Mouse (Mus musculus): ENCODE results near the gene Ceacam16. TPM values are rescaled to one million over a fixed set of nuclear protein-coding genes. Genes with fewer than 3 reads are reported as not detected.
A peak's percentile ranks its signal among the peaks of the same experiment; 100 is the strongest.

Gene Ceacam16
- polyA plus RNA-seq, 1 experiment from 2014 or later: 0.69 TPM

DNA sequence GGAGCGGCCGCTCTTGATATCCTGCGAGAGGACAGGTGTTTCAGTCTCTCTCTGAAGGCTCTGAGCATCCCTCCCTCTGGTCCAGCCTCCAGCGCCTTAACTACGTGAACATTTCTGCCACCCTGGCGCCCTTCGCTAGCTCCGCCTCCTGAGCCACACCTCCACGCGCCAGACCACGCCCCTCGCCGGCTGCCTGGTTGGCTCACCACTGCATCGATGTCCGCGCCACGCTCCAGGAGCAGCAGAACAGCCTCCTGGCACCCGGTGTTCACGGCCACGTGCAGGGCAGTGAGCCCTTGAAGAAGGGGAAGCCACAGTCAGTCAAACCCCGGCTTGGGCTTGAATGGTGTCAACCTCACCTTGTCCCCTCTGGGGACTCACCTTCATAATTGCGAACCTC lies 50.0 kb downstream of the Ceacam16 start:
- H3K27me3 ChIP-seq (replicated peaks): peaks cover 58% of the 10 kb centered on the region
- peak; percentile 53 for ATAC-seq (ENCODE audit: low FRiP score)
- H3K9me3 ChIP-seq (replicated peaks): no peaks in the 10 kb centered on the region
- peak overlapping the region; percentile 25 for H3K4me3 ChIP-seq (replicated peaks)
- 6% methylated on average over 22 of the region's 22 CpGs for WGBS
- peaks cover 24% of the 10 kb centered on the region for H3K4me1 ChIP-seq
- H3K4me2 ChIP-seq: peak overlapping the region; percentile 57
- no peaks in the 10 kb centered on the region for H3K36me3 ChIP-seq
- H3K27ac ChIP-seq (replicated peaks): no peak overlapping the region
- peak overlapping the region; percentile 37; the same call in 1 of the 2 replicates for H3K9ac ChIP-seq (replicated peaks)

DNA sequence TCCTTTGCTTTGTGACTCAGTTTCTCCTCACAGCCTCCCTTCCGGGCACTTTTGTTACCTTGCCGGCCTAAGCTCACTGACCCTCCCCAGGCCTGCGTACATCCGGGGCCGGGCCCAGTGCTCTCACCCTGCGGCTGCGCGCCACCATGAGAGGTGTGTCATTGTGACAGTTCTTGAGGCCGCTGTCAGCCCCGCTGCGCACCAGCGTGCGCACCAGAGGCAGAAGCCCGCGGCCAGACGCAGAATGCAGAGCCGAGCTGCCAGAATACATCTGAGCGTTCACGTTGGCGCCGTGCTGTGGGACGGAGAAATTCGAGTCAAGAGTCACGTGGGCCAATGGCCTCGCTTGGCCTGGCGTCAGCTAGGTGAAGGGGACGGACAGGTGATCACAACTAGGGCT lies 51.7 kb downstream of the Ceacam16 start:
- WGBS: 5% methylated on average over 27 of the region's 27 CpGs
- Histone ChIP-seq H3K4me2 (peak overlapping the region; percentile 51), H3K4me3 (replicated peaks) (peak overlapping the region; percentile 30), H3K9me3 (replicated peaks) (no peaks in the 10 kb centered on the region), H3K27ac (replicated peaks) (no peak overlapping the region), H3K4me1 (peaks cover 17% of the 10 kb centered on the region), H3K9ac (replicated peaks) (peak overlapping the region; percentile 27; the same call in 1 of the 2 replicates), H3K36me3 (no peaks in the 10 kb centered on the region), H3K27me3 (replicated peaks) (peaks cover 58% of the 10 kb centered on the region)
- peak; percentile 74 for ATAC-seq (ENCODE audit: low FRiP score)

GRCm38 (mm10) chr7:19806356-19806969 lies 54.6 kb downstream of the Ceacam16 start:
- ATAC-seq (ENCODE audit: low FRiP score): no peak
- Histone ChIP-seq H3K27ac (replicated peaks) (no peak overlapping the region), H3K9me3 (replicated peaks) (no peaks in the 10 kb centered on the region), H3K4me2 (no peak overlapping the region), H3K9ac (replicated peaks) (no peak overlapping the region), H3K27me3 (replicated peaks) (peaks cover 38% of the 10 kb centered on the region), H3K4me3 (replicated peaks) (no peak overlapping the region), H3K36me3 (no peaks in the 10 kb centered on the region), H3K4me1 (peaks cover 17% of the 10 kb centered on the region)
- 84% methylated on average over 8 of the region's 8 CpGs for WGBS

DNA sequence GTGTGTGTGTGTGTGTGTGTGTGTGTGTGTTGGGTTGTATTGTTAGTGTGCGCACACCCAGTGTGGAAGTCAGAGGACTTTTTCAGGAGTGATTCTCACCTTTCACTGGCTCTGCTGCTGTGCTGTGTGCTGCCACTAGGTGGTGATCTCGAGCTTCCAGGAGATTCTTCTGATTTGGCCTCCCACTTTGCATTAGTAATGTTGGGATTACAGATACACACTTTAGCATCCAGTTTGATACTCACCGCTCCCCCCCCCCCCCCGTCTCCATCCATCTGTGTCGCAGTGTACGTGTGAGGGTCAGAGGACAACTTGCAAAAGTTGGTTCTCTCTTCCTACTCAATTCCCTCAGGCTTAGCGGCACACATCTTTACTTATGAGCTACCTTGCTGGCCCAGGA lies 58.1 kb downstream of the Ceacam16 start:
- Histone ChIP-seq H3K4me2 (no peak overlapping the region), H3K9me3 (replicated peaks) (no peaks in the 10 kb centered on the region), H3K4me1 (no peaks in the 10 kb centered on the region), H3K27me3 (replicated peaks) (peaks cover 4% of the 10 kb centered on the region; the same call in 1 of the 2 replicates), H3K9ac (replicated peaks) (no peak overlapping the region), H3K27ac (replicated peaks) (no peak overlapping the region), H3K36me3 (no peaks in the 10 kb centered on the region), H3K4me3 (replicated peaks) (no peak overlapping the region)
- 18% methylated on average over 7 of the region's 7 CpGs for WGBS
- ATAC-seq (ENCODE audit: low FRiP score): peak; percentile 69

Other genes starting within 250 kb of the Ceacam16 start
- gene Relb, start 231.9 kb downstream of the Ceacam16 start, polyA plus RNA-seq (2015; fragmentation: Nextera tagmentation; extraction: Ambion mirVana): 9.6 and 12.8 TPM in 2 replicates
- 128 and 140 TPM in 2 replicates for gene Clptm1, start 196.3 kb downstream of the Ceacam16 start, polyA plus RNA-seq (2015; fragmentation: Nextera tagmentation; extraction: Ambion mirVana)
- gene Apoc2, start 183.4 kb downstream of the Ceacam16 start, polyA plus RNA-seq (2015; fragmentation: Nextera tagmentation; extraction: Ambion mirVana): 1.8 TPM in 2 replicates
- not detected in 2 replicates for gene Gm44805, start 179.9 kb downstream of the Ceacam16 start, polyA plus RNA-seq (2015; fragmentation: Nextera tagmentation; extraction: Ambion mirVana)
- gene Apoc4, start 179.8 kb downstream of the Ceacam16 start, polyA plus RNA-seq (2015; fragmentation: Nextera tagmentation; extraction: Ambion mirVana): 0.38 and 0.75 TPM in 2 replicates
- gene Apoc1, start 168.6 kb downstream of the Ceacam16 start, polyA plus RNA-seq (2015; fragmentation: Nextera tagmentation; extraction: Ambion mirVana): 6.5 and 7.3 TPM in 2 replicates
- 643 and 683 TPM in 2 replicates for gene Apoe, start 162.1 kb downstream of the Ceacam16 start, polyA plus RNA-seq (2015; fragmentation: Nextera tagmentation; extraction: Ambion mirVana)
- 155 and 171 TPM in 2 replicates for gene Tomm40, start 145.9 kb downstream of the Ceacam16 start, polyA plus RNA-seq (2015; fragmentation: Nextera tagmentation; extraction: Ambion mirVana)
- 56.5 and 68.7 TPM in 2 replicates for gene Nectin2, start 110.8 kb downstream of the Ceacam16 start, polyA plus RNA-seq (2015; fragmentation: Nextera tagmentation; extraction: Ambion mirVana)
- 26.3 and 37.0 TPM in 2 replicates for gene Bcam, start 90.3 kb downstream of the Ceacam16 start, polyA plus RNA-seq (2015; fragmentation: Nextera tagmentation; extraction: Ambion mirVana)
- gene Cblc, start 64.5 kb downstream of the Ceacam16 start, polyA plus RNA-seq (2015; fragmentation: Nextera tagmentation; extraction: Ambion mirVana): 0.69 and 2.2 TPM in 2 replicates
- gene Bcl3, start 38.5 kb downstream of the Ceacam16 start, polyA plus RNA-seq (2015; fragmentation: Nextera tagmentation; extraction: Ambion mirVana): 1.2 and 5.2 TPM in 2 replicates
- 14.3 and 17.3 TPM in 2 replicates for gene Gm19345, start 9.3 kb downstream of the Ceacam16 start, polyA plus RNA-seq (2015; fragmentation: Nextera tagmentation; extraction: Ambion mirVana)
- not detected in 2 replicates for gene Ceacam19, start 26.7 kb upstream of the Ceacam16 start, polyA plus RNA-seq (2015; fragmentation: Nextera tagmentation; extraction: Ambion mirVana)
- 12.0 and 12.5 TPM in 2 replicates for gene Pvr, start 59.9 kb upstream of the Ceacam16 start, polyA plus RNA-seq (2015; fragmentation: Nextera tagmentation; extraction: Ambion mirVana)
- 0.12 and 0.43 TPM in 2 replicates for gene Igsf23, start 89.5 kb upstream of the Ceacam16 start, polyA plus RNA-seq (2015; fragmentation: Nextera tagmentation; extraction: Ambion mirVana)
- not detected in 2 replicates for gene Ceacam20, start 104.1 kb upstream of the Ceacam16 start, polyA plus RNA-seq (2015; fragmentation: Nextera tagmentation; extraction: Ambion mirVana)
- not detected in 2 replicates for gene Nlrp9b, start 130.2 kb upstream of the Ceacam16 start, polyA plus RNA-seq (2015; fragmentation: Nextera tagmentation; extraction: Ambion mirVana)
- not detected in 2 replicates for gene Vmn1r91, start 238.4 kb upstream of the Ceacam16 start, polyA plus RNA-seq (2015; fragmentation: Nextera tagmentation; extraction: Ambion mirVana)

Measured in neural tube, embryonic 15.5 days (tissue).